Mouse (Mus musculus) heart, embryonic 11.5 days (tissue): ENCODE data around the gene Fam84b. TPM values are rescaled to one million over a fixed set of nuclear protein-coding genes. Genes with fewer than 3 reads are reported as not detected.

Source experiments
- ATAC-seq: fragments of 200-750 bp; cut with Nextera tagmentation; replicated peaks from 2 replicates; pipeline ENCODE4 v1.8.0; 2017; ENCODE audit warnings: moderate library complexity; ENCODE audit not compliant: insufficient number of reproducible peaks, low FRiP score, low TSS enrichment
- H3K27ac ChIP-seq: fragments of 300-500 bp; sonication (generic); 2 replicates; pipeline ENCODE4 v1.5.1; 2014; ENCODE audit warnings: mild to moderate bottlenecking, low read depth, low read length
- H3K27me3 ChIP-seq: fragments of 300-500 bp; sonication (generic); 2 replicates; pipeline ENCODE4 v1.6.1; 2014; ENCODE audit warnings: mild to moderate bottlenecking, low read length, mixed read lengths; ENCODE audit not compliant: control insufficient read depth, insufficient read depth
- H3K36me3 ChIP-seq: fragments of 300-500 bp; sonication (generic); 2 replicates; pipeline ENCODE4 v1.6.1; 2014; ENCODE audit warnings: mild to moderate bottlenecking, low read length, moderate library complexity, mixed read lengths; ENCODE audit not compliant: control insufficient read depth, insufficient read depth
- H3K4me1 ChIP-seq: fragments of 300-500 bp; sonication (generic); 2 replicates; pipeline ENCODE4 v1.6.1; 2014; ENCODE audit warnings: low read length; ENCODE audit not compliant: control insufficient read depth, insufficient read depth
- H3K4me2 ChIP-seq: fragments of 300-500 bp; sonication (generic); 2 replicates; pipeline ENCODE4 v1.6.1; 2014; ENCODE audit warnings: mild to moderate bottlenecking, moderate library complexity
- H3K4me3 ChIP-seq: fragments of 300-500 bp; sonication (generic); 2 replicates; pipeline ENCODE4 v1.5.1; 2014; ENCODE audit warnings: low read depth, low read length
- H3K9ac ChIP-seq: fragments of 300-500 bp; sonication (generic); 2 replicates; pipeline ENCODE4 v1.6.1; 2014; ENCODE audit warnings: mild to moderate bottlenecking, low read depth, low read length, moderate library complexity
- H3K9me3 ChIP-seq: fragments of 300-500 bp; sonication (generic); replicated peaks from 2 replicates; pipeline ENCODE4 v1.6.1; 2016; ENCODE audit warnings: low read length; ENCODE audit not compliant: control insufficient read depth
- WGBS: fragments of 180-500 bp; shearing (Covaris S2); extraction: QIAGEN DNeasy Blood & Tissue Kit; methylation state at CpG from one replicate; pipeline ENCODE4 v1.1.7; 2014; ENCODE audit not compliant: insufficient replicate concordance; 5-methylcytosine and 5-hydroxymethylcytosine counted together
- polyA plus RNA-seq: library from polyadenylated mRNA; unstranded; fragments of >200 nt; fragmentation: Nextera tagmentation; extraction: Ambion mirVana; gene quantifications from 2 replicates; pipeline ENCODE4 v1.2.1, GENCODE M21; 2014

Gene Fam84b
- polyA plus RNA-seq, 1 experiment from 2014 or later = 13.0 TPM

DNA sequence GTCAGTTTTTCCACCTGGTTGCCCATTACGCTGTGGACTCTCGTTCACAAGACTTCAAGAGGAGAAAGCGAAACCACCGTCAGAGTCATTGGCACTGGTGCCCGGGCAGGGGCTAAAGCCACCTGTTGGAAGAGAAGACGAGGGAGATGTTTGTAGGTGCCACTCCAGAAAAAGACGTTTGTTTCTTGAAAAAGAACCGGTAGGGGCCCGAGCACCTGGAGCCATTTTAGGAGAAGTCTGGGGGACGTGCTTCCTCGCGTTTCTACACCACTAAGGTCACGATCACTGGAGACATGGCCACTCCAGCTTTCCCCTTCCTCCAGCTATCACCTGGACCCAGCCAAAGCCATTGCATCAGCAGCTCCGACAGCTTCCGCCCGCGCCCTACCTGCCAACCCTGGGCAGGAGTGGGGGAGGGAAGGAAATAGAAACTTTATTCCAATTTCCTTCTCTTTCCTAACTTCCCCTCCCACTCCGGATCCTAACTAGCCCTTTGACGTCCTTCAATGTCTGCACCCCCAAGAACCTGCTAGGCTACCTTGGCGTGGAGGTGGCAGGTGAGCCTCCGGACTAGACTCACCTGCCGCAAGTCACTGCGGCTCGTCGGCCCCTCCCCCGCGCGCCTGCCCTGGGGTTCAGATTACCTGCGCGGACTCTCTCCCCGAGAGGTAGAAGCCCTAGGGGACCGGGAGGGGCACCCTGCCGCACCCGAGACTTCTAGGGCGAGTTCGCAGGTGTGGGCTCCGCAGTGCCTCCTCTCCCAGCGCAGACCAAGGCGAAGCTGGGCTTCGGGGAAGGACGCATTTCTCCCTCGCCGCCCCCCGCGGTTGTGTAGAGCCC lies 29.5 kb downstream of the Fam84b start:
- H3K27ac ChIP-seq = peak overlapping the region; percentile 74; the same call in 1 of the 2 replicates
- peak overlapping the region; percentile 99 for H3K4me2 ChIP-seq
- peak overlapping the region; percentile 83 for H3K4me3 ChIP-seq
- under 1% methylated on average over 45 of the region's 45 CpGs for WGBS
- no peaks in the 10 kb centered on the region for H3K36me3 ChIP-seq
- ATAC-seq = peak; percentile 4; the same call in 1 of the 2 replicates
- no peaks in the 10 kb centered on the region for H3K9me3 ChIP-seq
- H3K9ac ChIP-seq = peak overlapping the region; percentile 79
- no peaks in the 10 kb centered on the region for H3K27me3 ChIP-seq
- 0 out of 2 replicates have a peak, but pooled peaks cover 8% of the 10 kb centered on the region for H3K4me1 ChIP-seq

GRCm38 (mm10) chr15:60823620-60823869 lies 30.0 kb downstream of the Fam84b start:
- peak overlapping the region; percentile 99 for H3K4me2 ChIP-seq
- peak overlapping the region; percentile 83 for H3K4me3 ChIP-seq
- WGBS = under 1% methylated on average over 24 of the region's 24 CpGs
- H3K4me1 ChIP-seq = 0 out of 2 replicates have a peak, but pooled peaks cover 8% of the 10 kb centered on the region
- H3K36me3 ChIP-seq = no peaks in the 10 kb centered on the region
- no peaks in the 10 kb centered on the region for H3K27me3 ChIP-seq
- H3K9ac ChIP-seq = peak overlapping the region; percentile 79
- no peak overlapping the region for H3K27ac ChIP-seq
- no peak for ATAC-seq
- H3K9me3 ChIP-seq = no peaks in the 10 kb centered on the region

GRCm38 (mm10) chr15:60822803-60823619 lies 30.6 kb downstream of the Fam84b start:
- Histone ChIP-seq H3K9me3 (no peaks in the 10 kb centered on the region), H3K4me3 (peak overlapping the region; percentile 83), H3K4me1 (0 out of 2 replicates have a peak, but pooled peaks cover 8% of the 10 kb centered on the region), H3K4me2 (peak overlapping the region; percentile 99), H3K27me3 (no peaks in the 10 kb centered on the region), H3K27ac (peak overlapping the region; percentile 72), H3K9ac (peak overlapping the region; percentile 79), H3K36me3 (no peaks in the 10 kb centered on the region)
- WGBS = under 1% methylated on average over 68 of the region's 68 CpGs
- ATAC-seq = peak; percentile 63

- Histone ChIP-seq H3K4me1 (0 out of 2 replicates have a peak, but pooled peaks cover 8% of the 10 kb centered on the region), H3K27ac (peak overlapping the region; percentile 72), H3K9ac (peak overlapping the region; percentile 79), H3K27me3 (no peaks in the 10 kb centered on the region), H3K4me3 (peak overlapping the region; percentile 83), H3K4me2 (peak overlapping the region; percentile 99), H3K36me3 (no peaks in the 10 kb centered on the region), H3K9me3 (no peaks in the 10 kb centered on the region)
- WGBS = 5% methylated on average over 10 of the region's 10 CpGs
- no peak for ATAC-seq
These were observed 31.3 kb downstream of the Fam84b start for GRCm38 (mm10) chr15:60822101-60822802.

GRCm38 (mm10) chr15:60818500-60818899 lies 35.1 kb downstream of the Fam84b start:
- Histone ChIP-seq H3K4me1 (0 out of 2 replicates have a peak, but pooled peaks cover 8% of the 10 kb centered on the region), H3K4me3 (no peak overlapping the region), H3K27me3 (no peaks in the 10 kb centered on the region), H3K9ac (no peak overlapping the region), H3K27ac (no peak overlapping the region), H3K9me3 (no peaks in the 10 kb centered on the region), H3K36me3 (no peaks in the 10 kb centered on the region), H3K4me2 (no peak overlapping the region)
- WGBS = 78% methylated on average over 1 of the region's 1 CpGs
- no peak for ATAC-seq

- no peak overlapping the region for H3K4me2 ChIP-seq
- H3K9ac ChIP-seq = no peak overlapping the region
- H3K9me3 ChIP-seq = no peaks in the 10 kb centered on the region
- H3K27ac ChIP-seq = no peak overlapping the region
- H3K4me3 ChIP-seq = no peak overlapping the region
- H3K4me1 ChIP-seq = no peaks in the 10 kb centered on the region
- no peaks in the 10 kb centered on the region for H3K27me3 ChIP-seq
- 79% methylated on average over 1 of the region's 1 CpGs for WGBS
- no peak for ATAC-seq
- no peaks in the 10 kb centered on the region for H3K36me3 ChIP-seq
These were observed 37.1 kb downstream of the Fam84b start for GRCm38 (mm10) chr15:60816478-60816877.

GRCm38 (mm10) chr15:60814542-60814941 lies 39.0 kb downstream of the Fam84b start:
- no peak for ATAC-seq
- Histone ChIP-seq H3K4me3 (no peak overlapping the region), H3K36me3 (no peaks in the 10 kb centered on the region), H3K4me1 (no peaks in the 10 kb centered on the region), H3K9me3 (no peaks in the 10 kb centered on the region), H3K27ac (no peak overlapping the region), H3K9ac (no peak overlapping the region), H3K4me2 (no peak overlapping the region), H3K27me3 (no peaks in the 10 kb centered on the region)
- WGBS = 45% methylated on average over 3 of the region's 3 CpGs

GRCm38 (mm10) chr15:60793041-60793673 lies 60.4 kb downstream of the Fam84b start:
- Histone ChIP-seq H3K36me3 (no peaks in the 10 kb centered on the region), H3K4me2 (no peak overlapping the region), H3K4me1 (no peaks in the 10 kb centered on the region), H3K9ac (no peak overlapping the region), H3K4me3 (no peak overlapping the region), H3K27me3 (no peaks in the 10 kb centered on the region), H3K27ac (no peak overlapping the region), H3K9me3 (no peaks in the 10 kb centered on the region; the same call in 1 of the 2 replicates)
- no peak for ATAC-seq
